Mouse (Mus musculus) adrenal gland, adult 18-20 months (tissue): ENCODE data around the gene Gm49366. TPM values are rescaled to one million over a fixed set of nuclear protein-coding genes. Genes with fewer than 3 reads are reported as not detected.
"Not testable (repeated sequence)": the region's sequence is repeated elsewhere in the genome, so short reads cannot be mapped to it uniquely, and the experiment has no call there.

ENCODE experiments used
- DNase-seq, 2 experiments: peaks; one replicate each; pipeline ENCODE4 v3.0.0; 2021 to 2022; ENCODE audit warnings: low spot score in 2 of 2
- total RNA-seq, 2 experiments: library from RNA; stranded (reverse); gene quantifications; 1 replicate in 1 of 2; 2 replicates in 1 of 2; pipeline ENCODE4 v1.2.3; 2021

The Gm49366 gene
- total RNA-seq, 2 experiments from 2014 or later, result not detected

GRCm38 (mm10) chr12:84030659-84031332 lies 7.9 kb upstream of the Gm49366 start:
- peak; percentile 71 to 82 for DNase-seq

GRCm38 (mm10) chr12:84032854-84033253 lies 5.9 kb upstream of the Gm49366 start:
- DNase-seq, result no peak

- DNase-seq, result not testable (repeated sequence)
Measured at GRCm38 (mm10) chr12:84033302-84033701, 5.4 kb upstream of the Gm49366 start.

GRCm38 (mm10) chr12:84034108-84034507 lies 4.6 kb upstream of the Gm49366 start:
- no peak for DNase-seq

- peak; percentile 26 to 31 for DNase-seq
Measured at GRCm38 (mm10) chr12:84038241-84038640, 494 bp upstream of the Gm49366 start, which contains the start of gene Acot4. TSS of gene Acot4 (plus strand) at chr12:84038379.

GRCm38 (mm10) chr12:84042248-84042647 lies 3.5 kb downstream of the Gm49366 start:
- no peak for DNase-seq

- DNase-seq, result no peak
Measured at GRCm38 (mm10) chr12:84044045-84044444, 5.3 kb downstream of the Gm49366 start.

- DNase-seq, result no peak
Measured at GRCm38 (mm10) chr12:84046906-84047305, 8.2 kb downstream of the Gm49366 start.

- DNase-seq, result not testable (repeated sequence)
Measured at GRCm38 (mm10) chr12:84050744-84051143, 12.0 kb downstream of the Gm49366 start.

GRCm38 (mm10) chr12:84051937-84052474 lies 13.3 kb downstream of the Gm49366 start, which contains the start of gene Acot3:
TSS of gene Acot3 (plus strand) at chr12:84052144.
- DNase-seq, result no peak

GRCm38 (mm10) chr12:84052609-84053008 lies 13.9 kb downstream of the Gm49366 start:
- no peak for DNase-seq

GRCm38 (mm10) chr12:84053173-84053572 lies 14.4 kb downstream of the Gm49366 start:
- DNase-seq, result no peak

GRCm38 (mm10) chr12:84053679-84054391 lies 15.1 kb downstream of the Gm49366 start:
- no peak for DNase-seq

GRCm38 (mm10) chr12:84060946-84061345 lies 22.2 kb downstream of the Gm49366 start:
- DNase-seq, result no peak

- DNase-seq, result no peak
Measured at GRCm38 (mm10) chr12:84062336-84062735, 23.6 kb downstream of the Gm49366 start.

GRCm38 (mm10) chr12:84063228-84063627 lies 24.5 kb downstream of the Gm49366 start:
- no peak for DNase-seq

GRCm38 (mm10) chr12:84063833-84064232 lies 25.1 kb downstream of the Gm49366 start:
- no peak for DNase-seq

- no peak for DNase-seq
Measured at GRCm38 (mm10) chr12:84064621-84065020, 25.9 kb downstream of the Gm49366 start.

- no peak for DNase-seq
Measured at GRCm38 (mm10) chr12:84067752-84068151, 29.0 kb downstream of the Gm49366 start.

- DNase-seq, result no peak
Measured at GRCm38 (mm10) chr12:84068296-84068695, 29.6 kb downstream of the Gm49366 start.

- DNase-seq, result no peak
Measured at GRCm38 (mm10) chr12:84068986-84069385, 30.3 kb downstream of the Gm49366 start, which contains the start of gene Acot5. TSS of gene Acot5 (plus strand) at chr12:84069325.

- DNase-seq, result peak; percentile 17 to 27
Measured at GRCm38 (mm10) chr12:84069582-84069981, 30.8 kb downstream of the Gm49366 start.
